Mouse (Mus musculus) kidney, adult 2 months (tissue): Measurements from ENCODE around the gene Gm2a.

Source experiments
- CTCF ChIP-seq: fragments of 200-500 bp; conservative IDR thresholded peaks from 2 replicates; pipeline ENCODE4 v1.5.1; 2011; ENCODE audit warnings: low read depth, mild to moderate bottlenecking, control low read depth, low read length, moderate library complexity, mixed read lengths; ENCODE audit not compliant: insufficient read depth, insufficient read length
- POLR2A ChIP-seq: fragments of 200-500 bp; IDR thresholded peaks from one replicate; pipeline ENCODE4 v1.6.1; 2011; ENCODE audit warnings: low read depth, low read length, control low read depth

DNA sequence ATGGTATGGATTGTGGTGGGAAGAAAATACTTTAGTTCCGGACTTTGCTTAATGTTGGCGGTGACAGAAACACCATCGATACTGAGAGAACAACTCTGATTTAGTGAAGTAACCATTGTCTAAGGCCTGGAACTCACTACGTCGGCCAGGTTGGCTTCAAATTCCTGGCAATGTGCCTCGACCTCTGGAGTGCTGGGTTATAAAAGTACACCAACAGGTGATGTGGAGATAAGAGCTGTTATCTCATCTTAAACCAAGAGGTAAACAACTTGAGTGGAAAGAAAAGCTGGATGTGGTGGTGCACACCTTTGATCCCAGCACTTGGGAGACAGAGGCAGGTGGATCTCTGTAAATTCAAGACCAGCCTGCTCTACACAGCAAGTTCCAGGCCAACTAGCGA lies 4.8 kb upstream of the Gm2a start:
- TF ChIP-seq CTCF (no peak), POLR2A (no peak)
